Mouse (Mus musculus) embryonic fibroblast, embryonic 13.5 days (primary cell): Measurements from ENCODE around the gene Zbtb22. TPM values are rescaled to one million over a fixed set of nuclear protein-coding genes. Genes with fewer than 3 reads are reported as not detected.

Experiments used
- H3K27ac ChIP-seq: 2 replicates; pipeline ENCODE4 v1.5.1; 2012; ENCODE audit warnings: low read length, control low read depth, inconsistent platforms; ENCODE audit not compliant: insufficient read depth
- H3K4me1 ChIP-seq: 2 replicates; pipeline ENCODE4 v1.6.1; 2011; ENCODE audit warnings: low read length; ENCODE audit not compliant: control insufficient read depth, insufficient read depth
- H3K4me3 ChIP-seq: 2 replicates; pipeline ENCODE4 v1.5.1; 2011; ENCODE audit warnings: mild to moderate bottlenecking, control low read depth, low read length; ENCODE audit not compliant: insufficient read depth
- CTCF ChIP-seq: IDR thresholded peaks from 2 replicates; pipeline ENCODE4 v1.5.1; 2011; ENCODE audit warnings: mild to moderate bottlenecking, control low read depth, low read length, moderate library complexity, borderline replicate concordance; ENCODE audit not compliant: insufficient read depth
- POLR2A ChIP-seq: IDR thresholded peaks from 2 replicates; pipeline ENCODE4 v1.6.1; 2011; ENCODE audit warnings: low read depth, mild to moderate bottlenecking, control low read depth, low read length, moderate library complexity
- polyA plus RNA-seq: library from polyadenylated mRNA; stranded (reverse); fragments of >200 nt; gene quantifications from 2 replicates; pipeline ENCODE4 v1.2.4, GENCODE M21; 2011; ENCODE audit warnings: low read depth; ENCODE audit not compliant: missing spikeins, insufficient read length

The Zbtb22 gene
- polyA plus RNA-seq, 1 experiment = 22.2 TPM

DNA sequence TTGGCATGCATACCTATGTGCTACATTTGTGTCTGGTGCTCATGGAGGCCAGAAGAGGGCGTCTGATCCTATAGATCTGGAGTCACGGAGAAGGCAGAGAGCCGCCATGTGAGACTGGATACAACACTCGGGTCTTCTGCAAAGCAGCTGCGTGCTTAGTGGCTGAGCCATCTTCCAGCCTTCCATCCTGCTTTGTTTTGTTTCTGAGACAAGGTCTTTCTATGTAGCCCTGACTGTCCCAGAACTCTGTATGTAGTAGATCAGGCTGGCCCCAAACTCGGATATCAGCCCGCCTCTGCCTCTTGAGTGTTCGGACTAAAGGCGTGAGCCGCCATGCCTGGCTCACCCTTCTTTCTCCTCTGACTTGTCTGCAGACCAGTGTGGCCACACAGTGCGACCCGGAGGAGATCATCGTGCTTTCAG lies 724 bp upstream of the Zbtb22 start:
- H3K4me3 ChIP-seq = no peak overlapping the region
- peaks cover 3% of the 10 kb centered on the region; the same call in 1 of the 2 replicates for H3K4me1 ChIP-seq
- H3K27ac ChIP-seq = no peak overlapping the region

DNA sequence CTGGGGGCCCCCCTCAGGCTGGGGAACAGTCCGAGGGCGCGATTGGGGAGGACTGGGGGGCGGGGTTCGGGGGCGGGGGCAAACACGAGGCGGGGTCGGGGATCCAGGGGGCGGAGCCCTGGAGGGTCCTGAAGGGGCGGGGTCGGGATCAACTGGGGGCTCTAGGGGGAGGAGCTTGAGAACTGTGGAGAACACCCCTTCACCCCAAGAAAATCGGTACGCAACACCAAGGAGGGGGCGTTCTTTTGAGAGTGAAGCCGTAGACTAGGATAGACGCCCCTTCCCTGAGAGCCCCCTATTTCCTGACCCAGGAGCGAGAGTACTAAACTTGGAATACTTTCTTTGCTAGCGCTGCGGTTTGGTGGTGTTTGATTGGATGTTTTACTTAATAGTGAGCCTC lies 590 bp downstream of the Zbtb22 start:
- TF ChIP-seq POLR2A (peak; percentile 10; the same call in 1 of the 2 replicates), CTCF (no peak)
- peaks cover 3% of the 10 kb centered on the region; the same call in 1 of the 2 replicates for H3K4me1 ChIP-seq
- peak overlapping the region; percentile 69 for H3K4me3 ChIP-seq
- H3K27ac ChIP-seq = no peak overlapping the region

More for the DNA sequence above, 724 bp upstream of the Zbtb22 start:
- no peak for TF ChIP-seq POLR2A
- no peak for TF ChIP-seq CTCF

DNA sequence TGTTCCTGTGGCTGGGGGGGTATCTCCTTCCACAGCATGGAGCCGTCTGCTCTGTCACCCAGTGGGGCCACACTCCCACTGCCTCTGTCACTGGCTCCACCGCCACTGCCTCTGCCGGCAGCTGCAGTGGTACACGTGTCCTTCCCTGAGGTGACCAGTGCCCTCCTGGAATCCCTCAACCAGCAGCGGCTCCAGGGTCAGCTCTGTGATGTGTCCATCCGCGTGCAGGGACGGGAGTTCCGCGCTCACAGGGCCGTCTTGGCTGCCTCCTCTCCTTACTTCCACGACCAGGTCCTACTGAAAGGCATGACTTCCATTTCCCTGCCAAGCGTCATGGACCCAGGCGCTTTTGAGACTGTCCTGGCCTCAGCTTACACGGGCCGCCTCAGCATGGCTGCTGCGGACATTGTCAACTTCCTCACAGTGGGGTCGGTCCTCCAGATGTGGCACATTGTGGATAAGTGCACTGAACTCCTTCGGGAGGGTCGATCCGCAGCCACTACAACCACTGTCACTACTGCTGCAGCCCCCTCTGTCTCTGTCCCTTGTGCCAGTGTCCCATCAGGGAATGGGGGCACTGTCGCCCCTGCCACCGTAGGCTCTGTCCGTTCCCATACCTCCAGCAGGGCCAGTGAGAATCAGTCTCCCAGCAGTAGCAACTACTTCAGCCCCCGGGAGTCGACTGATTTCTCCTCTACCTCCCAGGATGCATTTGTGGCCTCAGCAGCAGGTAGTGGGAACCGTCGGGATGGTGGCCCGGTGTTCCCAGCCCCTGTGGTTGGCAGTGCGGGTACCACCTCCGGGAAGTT lies 1.3 kb downstream of the Zbtb22 start:
- H3K27ac ChIP-seq = no peak overlapping the region
- peak overlapping the region; percentile 69 for H3K4me3 ChIP-seq
- peaks cover 3% of the 10 kb centered on the region; the same call in 1 of the 2 replicates for H3K4me1 ChIP-seq
- TF ChIP-seq CTCF (no peak), POLR2A (no peak)

DNA sequence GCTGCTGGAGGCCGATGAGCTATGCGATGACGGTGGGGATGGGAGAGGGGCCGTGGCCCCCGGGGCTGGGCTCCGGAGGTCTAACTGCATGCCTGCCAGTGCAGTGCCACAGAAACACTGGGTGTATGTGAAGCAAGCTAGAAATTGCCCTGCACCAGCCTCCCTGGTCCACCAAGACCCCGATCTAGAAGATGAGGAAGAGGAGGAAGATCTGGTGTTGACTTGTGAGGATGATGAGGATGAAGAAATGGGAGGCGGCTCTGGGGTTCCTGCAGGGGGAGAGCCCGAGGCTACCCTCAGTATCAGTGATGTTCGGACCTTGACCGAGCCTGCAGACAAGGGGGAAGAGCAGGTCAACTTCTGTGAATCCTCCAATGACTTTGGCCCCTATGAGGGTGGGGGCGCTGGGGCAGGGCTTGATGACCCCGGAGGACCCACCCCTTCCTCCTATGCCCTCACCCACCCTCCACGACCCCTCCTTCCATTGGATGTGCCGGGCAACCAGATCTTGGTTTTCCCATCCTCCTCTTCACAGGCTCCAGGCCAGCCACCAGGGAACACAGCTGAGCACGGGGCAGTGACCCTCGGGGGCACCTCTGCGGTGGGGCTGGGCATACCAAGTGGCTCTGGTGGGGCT lies 2.1 kb downstream of the Zbtb22 start:
- TF ChIP-seq POLR2A (no peak), CTCF (no peak)
- H3K4me1 ChIP-seq = peaks cover 3% of the 10 kb centered on the region; the same call in 1 of the 2 replicates
- no peak overlapping the region for H3K27ac ChIP-seq
- H3K4me3 ChIP-seq = no peak overlapping the region

DNA sequence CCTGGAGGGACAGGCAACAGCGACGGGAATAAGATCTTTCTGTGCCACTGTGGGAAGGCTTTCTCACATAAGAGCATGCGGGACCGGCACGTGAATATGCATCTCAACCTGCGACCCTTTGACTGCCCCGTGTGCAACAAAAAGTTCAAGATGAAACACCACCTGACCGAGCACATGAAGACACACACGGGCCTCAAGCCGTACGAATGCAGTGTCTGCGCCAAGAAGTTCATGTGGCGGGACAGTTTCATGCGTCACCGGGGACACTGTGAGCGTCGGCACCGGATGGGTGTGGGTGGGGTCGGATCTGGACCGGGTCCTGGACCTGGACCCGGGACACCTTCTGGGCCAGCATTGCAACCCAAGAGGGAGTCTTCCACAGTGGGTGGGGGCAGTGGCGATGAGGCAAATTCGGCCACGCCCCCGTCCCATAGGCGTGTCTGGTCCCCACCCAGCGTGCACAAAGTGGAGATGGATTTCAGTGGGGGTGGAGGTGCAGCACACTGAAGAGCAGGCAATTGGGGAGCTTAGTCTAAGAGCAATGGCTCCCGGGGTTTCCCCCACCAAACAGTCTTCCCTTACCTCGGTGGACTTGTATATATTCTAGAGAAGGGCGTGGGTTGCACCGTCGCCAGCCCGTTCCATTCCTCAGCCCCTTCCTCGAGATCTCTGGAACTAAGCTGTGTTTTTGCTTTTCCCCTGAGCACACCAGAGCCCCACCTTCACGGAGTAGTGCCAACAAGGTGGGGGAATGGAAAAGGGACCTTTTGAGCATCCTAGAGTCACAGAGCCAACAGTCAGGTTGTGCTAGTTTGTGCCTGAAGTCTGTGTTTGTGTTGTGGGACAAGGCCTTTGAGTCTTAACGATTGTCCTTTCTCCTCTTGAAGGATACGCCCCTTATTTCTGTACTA lies 2.8 kb downstream of the Zbtb22 start:
- Histone ChIP-seq H3K4me3 (peak overlapping the region; percentile 61), H3K27ac (peak overlapping the region; percentile 24; the same call in 1 of the 2 replicates), H3K4me1 (peaks cover 3% of the 10 kb centered on the region; the same call in 1 of the 2 replicates)
- no peak for TF ChIP-seq CTCF
- TF ChIP-seq POLR2A = 0 out of 2 replicates have a peak, but pooled peaks have one; percentile 10

DNA sequence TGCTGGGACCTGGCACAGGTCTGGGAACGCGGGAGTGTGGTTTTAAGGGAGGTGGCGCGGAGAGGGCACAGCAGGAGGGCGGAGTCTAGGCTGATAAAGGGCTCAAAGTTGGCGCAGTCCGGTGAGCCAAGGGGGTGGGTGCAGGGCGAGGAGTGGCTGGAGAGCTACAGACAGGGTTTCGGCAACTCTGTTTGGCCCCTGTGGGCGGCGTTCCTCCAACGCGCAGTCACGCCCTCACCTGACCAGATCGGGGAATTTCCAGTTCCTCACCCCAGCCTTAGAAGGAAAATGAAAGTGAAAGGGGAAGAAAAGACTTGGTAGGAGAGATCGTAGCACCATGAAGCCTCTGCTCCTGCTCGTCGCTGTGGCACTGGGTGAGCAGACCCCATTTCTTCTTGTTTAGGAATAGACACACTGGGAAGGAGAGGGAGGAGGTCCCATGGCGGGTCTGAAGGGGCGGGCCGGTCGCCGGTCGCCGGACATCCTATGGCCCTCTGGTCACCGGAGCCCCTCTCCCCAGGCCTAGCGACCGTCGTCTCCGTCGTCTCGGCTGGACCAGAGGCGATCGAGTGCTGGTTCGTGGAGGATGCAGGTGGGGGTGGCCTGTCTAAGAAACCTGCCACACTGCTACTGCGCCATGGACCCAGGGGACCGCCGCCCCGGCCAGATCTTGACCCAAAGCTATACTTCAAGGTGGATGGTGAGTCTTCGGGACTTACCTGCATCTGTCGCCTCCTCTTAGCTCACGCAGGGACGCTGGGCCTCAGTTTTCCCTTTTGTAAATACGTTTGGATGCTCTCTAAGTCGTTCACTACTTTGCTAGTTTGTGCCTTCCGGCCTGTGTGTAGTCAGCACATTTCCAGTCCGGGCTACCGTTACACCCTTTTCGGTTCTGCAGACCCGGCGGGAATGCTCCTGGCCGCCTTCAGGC lies 3.9 kb downstream of the Zbtb22 start:
- TF ChIP-seq CTCF = peak; percentile 20; the same call in 1 of the 2 replicates
- TF ChIP-seq POLR2A = peak; percentile 60
- Histone ChIP-seq H3K4me3 (peak overlapping the region; percentile 61), H3K4me1 (peaks cover 3% of the 10 kb centered on the region; the same call in 1 of the 2 replicates), H3K27ac (peak overlapping the region; percentile 24)

DNA sequence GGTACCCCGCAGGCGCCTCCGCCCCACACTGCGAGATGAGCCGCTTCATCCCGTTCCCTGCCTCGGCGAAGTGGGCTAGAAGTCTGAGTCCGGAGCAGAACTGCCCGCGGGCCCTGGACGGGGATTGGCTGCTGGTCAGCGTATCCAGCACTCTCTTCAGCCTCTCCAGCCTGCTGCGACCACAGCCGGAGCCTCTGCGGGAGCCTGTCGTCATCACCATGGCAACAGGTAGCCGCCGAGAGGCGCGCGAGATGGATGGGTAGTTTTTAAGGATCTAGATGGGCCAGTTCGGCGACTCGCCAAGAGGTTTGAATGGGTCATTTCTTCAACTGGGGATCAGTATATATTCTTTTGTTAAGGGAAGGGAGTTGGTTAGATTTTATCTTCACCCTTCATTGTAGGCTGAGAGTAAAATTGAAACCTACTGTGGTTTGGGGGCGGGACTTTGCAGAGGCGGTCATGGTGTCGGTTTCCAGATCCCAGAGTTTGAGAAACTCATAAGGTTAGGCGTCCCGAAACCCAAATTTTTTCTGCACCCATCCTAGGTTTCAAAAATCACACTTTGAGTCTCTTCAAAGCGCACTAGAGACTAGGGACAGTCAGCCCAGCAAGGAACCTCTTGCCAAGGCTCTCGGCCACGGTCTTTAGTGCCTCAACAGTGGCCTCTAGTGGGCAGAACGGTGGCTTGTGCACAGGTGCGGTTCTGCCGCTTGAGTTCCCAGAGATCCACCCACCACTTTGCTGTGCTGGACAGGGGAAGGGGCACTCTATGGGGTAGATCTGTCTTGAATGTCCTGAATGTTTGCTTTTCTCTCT lies 4.8 kb downstream of the Zbtb22 start:
- TF ChIP-seq CTCF = peak; percentile 88
- peak; percentile 77 for TF ChIP-seq POLR2A
- H3K27ac ChIP-seq = peak overlapping the region; percentile 24
- no peaks in the 10 kb centered on the region for H3K4me1 ChIP-seq
- H3K4me3 ChIP-seq = peak overlapping the region; percentile 61

DNA sequence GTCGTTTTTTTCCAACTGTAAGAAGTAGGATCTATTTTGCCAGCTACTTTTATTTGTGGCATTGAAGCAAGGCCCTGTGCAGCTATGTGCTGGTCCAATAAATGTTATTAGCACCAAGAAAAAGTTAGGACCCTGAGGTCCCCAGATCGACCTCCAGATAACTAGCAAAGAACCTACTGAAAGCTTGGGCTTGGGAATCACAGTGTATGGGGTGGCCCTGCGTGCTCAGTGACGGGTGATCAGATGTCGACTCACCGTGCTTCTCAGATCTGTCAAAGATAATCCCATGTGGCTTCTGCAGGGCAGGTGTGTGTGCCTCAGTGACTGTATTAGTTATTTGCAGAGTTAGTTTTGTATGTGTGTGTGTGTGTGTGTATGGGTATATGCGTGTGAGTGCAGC lies 5.7 kb downstream of the Zbtb22 start:
- TF ChIP-seq CTCF (no peak), POLR2A (no peak)
- Histone ChIP-seq H3K4me3 (no peak overlapping the region), H3K27ac (no peak overlapping the region), H3K4me1 (no peaks in the 10 kb centered on the region)
